Mouse (Mus musculus): Measurements from ENCODE around the gene Ttc28. TPM values are rescaled to one million over a fixed set of nuclear protein-coding genes. Genes with fewer than 3 reads are reported as not detected.
"Not testable (repeated sequence)": the region's sequence is repeated elsewhere in the genome, so short reads cannot be mapped to it uniquely, and the experiment has no call there.

Ttc28 gene
- total RNA-seq, 2 experiments from 2014 or later = 0.51 to 2.5 TPM

DNA sequence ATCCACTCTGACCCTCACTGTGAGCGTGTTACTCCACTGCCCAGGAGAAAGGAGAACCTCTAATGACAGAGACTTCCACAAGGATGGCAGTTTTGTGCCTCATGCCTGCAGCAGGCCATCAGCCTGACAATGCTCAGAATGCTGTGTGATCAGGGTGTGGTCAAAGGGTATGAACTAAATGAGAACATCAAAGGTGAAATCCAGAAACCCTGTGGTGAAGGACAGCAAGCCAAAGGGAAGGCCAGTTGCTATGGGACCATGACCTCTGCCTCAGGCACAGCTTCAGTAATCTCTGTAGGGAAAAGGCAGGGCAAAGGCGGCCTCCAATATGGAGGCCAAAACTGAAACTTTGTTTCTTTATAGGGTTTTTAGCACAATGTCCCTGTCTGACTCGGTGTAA, 372.5 kb downstream of the Ttc28 start:
- no peak for ATAC-seq (replicated peaks; ENCODE audit: low FRiP score, poor library complexity, severe bottlenecking)

DNA sequence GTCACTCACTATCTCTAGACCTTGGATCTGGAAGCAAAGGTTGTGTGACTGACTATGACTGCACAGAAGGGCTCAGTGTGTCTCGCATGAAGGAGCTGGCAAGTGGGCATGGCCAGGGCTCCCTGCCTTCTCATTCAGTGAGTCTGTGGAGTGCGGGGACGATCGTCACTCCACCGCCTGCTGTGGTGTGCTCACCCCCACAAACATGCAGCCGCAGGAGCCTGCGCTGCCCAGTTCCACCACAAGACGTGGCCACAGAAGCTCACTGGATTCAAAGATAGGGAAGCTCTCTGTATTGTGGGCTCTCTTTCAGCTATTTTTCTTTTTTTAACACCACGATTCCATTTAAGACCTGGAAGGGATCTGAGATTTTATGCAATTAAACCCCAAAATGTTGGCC, 374.8 kb downstream of the Ttc28 start:
- ATAC-seq (replicated peaks; ENCODE audit: low FRiP score, poor library complexity, severe bottlenecking) = no peak

- ATAC-seq (replicated peaks; ENCODE audit: low FRiP score, poor library complexity, severe bottlenecking) = no peak
These were observed 375.2 kb downstream of the Ttc28 start for GRCm38 (mm10) chr5:111254781-111255180.

- no peak for ATAC-seq (replicated peaks; ENCODE audit: low FRiP score, poor library complexity, severe bottlenecking)
These were observed 376.6 kb downstream of the Ttc28 start for GRCm38 (mm10) chr5:111256181-111256580.

DNA sequence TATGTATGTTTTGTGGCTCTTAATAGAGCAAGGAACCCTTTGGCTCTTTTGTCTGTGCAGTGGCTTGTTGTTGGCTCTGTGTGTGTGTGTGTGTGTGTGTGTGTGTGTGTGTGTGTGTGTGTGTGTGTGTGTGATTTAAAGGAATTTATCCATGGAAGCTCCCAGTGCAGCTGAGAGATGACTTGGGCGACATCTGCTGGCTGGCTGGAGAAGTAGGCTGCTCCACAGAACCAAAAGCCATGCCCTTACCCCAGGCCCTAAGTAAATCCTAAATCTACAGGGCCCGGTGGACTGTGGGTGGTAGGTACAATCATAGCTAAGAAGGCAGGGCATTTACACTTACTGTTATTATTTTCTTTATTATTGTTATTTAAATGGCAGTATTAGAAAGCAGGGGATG, 377.5 kb downstream of the Ttc28 start:
- no peak for ATAC-seq (replicated peaks; ENCODE audit: low FRiP score, poor library complexity, severe bottlenecking)

GRCm38 (mm10) chr5:111261162-111261561, 381.6 kb downstream of the Ttc28 start:
- ATAC-seq (replicated peaks; ENCODE audit: low FRiP score, poor library complexity, severe bottlenecking) = not testable (repeated sequence)

DNA sequence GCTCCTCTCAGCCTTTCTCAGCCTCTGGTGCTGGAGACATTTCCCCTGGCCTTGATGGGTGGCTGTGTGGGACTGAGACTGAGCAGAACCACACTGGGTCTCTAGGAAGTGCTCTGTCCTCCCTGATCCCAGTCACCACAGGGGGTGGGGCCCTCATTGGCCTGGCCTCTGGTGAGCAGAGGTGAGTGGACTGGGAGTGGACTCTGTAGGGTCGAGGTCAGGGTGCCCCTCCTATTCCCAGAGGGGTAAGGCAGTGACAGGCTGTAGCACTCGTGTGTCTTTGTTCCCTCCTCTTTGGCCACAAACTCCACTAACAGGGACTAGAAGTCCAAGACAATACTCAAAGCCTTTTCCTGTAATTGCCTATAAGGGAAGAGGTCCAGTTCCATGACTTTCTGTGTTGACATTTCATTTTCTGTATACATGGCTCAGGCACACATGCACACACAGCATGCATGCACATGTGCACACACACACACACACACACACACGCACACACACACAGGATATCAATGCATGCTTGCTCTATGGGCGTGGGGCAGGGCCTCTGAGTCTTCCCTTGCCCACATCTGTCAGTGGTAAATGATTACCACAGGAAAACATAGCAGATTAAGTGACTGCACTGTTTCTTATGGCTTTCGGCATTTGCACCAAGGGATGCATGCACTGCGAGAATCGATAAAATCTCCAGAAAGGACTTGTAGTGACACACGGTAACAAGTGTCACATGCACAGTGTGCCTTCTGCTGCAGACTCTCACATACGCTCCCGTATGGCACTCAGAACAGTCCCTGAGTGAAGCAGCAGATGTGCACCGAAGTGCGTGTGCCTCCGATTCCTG, 382.4 kb downstream of the Ttc28 start:
- ATAC-seq (replicated peaks; ENCODE audit: low FRiP score, poor library complexity, severe bottlenecking) = no peak

- no peak for ATAC-seq (replicated peaks; ENCODE audit: low FRiP score, poor library complexity, severe bottlenecking)
These were observed 383.1 kb downstream of the Ttc28 start for GRCm38 (mm10) chr5:111262574-111263239.

DNA sequence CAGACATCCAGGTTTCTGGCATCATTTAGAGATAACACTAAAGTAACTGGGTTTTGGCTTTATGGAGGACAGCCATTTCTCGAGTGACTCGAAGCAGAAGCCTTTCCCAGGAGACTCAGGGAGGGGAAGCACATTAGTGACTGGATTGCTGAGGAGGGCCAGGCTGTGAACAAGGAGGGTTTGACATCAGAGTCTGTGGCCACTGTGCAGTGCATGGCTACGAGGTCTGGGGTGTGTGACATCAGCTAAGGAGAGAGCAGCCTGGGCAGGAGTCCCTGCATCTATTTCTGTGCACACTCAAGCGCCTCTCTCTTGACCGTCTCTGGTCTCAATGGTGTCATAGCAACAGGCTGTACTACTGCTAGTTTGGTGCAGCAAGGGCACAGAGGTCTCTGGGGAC, 383.8 kb downstream of the Ttc28 start:
- ATAC-seq (replicated peaks; ENCODE audit: low FRiP score, poor library complexity, severe bottlenecking) = no peak

GRCm38 (mm10) chr5:111264488-111264887, 384.9 kb downstream of the Ttc28 start:
- ATAC-seq (replicated peaks; ENCODE audit: low FRiP score, poor library complexity, severe bottlenecking) = no peak

DNA sequence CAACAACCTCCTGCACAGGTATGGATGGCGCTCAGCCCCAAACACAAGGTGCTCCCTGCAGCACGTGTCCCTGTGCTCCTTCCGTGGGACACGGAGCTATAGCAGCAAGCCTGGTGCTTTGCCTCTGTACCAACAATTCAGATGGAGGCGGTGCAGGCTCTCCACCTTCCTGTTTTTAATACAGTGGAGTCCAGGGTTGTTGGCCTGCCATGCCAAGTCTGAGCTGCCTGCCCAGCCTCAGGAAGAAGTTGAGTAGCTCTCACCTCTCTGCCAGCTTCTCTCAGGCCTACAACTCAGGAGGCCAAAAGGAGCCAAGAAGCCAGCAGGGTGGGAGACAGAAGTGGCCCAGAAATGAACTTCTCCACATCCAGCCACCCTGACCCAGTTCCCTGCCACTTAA, 387.1 kb downstream of the Ttc28 start:
- ATAC-seq (replicated peaks; ENCODE audit: low FRiP score, poor library complexity, severe bottlenecking) = no peak

DNA sequence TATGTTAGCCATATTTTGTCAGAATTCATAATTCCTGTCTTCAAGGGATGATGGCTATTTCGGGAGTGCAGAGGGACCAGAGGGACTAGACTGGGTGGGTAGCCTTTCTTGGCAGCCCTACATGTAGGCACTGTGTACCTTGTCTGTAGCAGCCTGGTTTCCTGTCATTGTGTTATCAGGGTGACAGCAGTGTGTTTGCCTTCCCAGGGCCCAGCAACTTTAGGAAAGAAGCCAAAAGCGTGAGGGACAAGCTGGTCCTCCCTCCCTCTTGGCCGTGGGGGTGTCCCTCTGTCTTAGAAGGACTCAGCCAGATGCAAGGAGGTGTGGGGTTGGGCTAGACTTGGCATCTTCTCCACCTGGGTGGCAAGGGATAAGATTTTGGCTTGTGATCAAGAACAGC, 387.5 kb downstream of the Ttc28 start:
- no peak for ATAC-seq (replicated peaks; ENCODE audit: low FRiP score, poor library complexity, severe bottlenecking)

GRCm38 (mm10) chr5:111268852-111269251, 389.2 kb downstream of the Ttc28 start:
- no peak for ATAC-seq (replicated peaks; ENCODE audit: low FRiP score, poor library complexity, severe bottlenecking)

GRCm38 (mm10) chr5:111269613-111270205, 390.1 kb downstream of the Ttc28 start:
- ATAC-seq (replicated peaks; ENCODE audit: low FRiP score, poor library complexity, severe bottlenecking) = peak; percentile 61

- no peak for ATAC-seq (replicated peaks; ENCODE audit: low FRiP score, poor library complexity, severe bottlenecking)
These were observed 390.8 kb downstream of the Ttc28 start for GRCm38 (mm10) chr5:111270246-111271002.

DNA sequence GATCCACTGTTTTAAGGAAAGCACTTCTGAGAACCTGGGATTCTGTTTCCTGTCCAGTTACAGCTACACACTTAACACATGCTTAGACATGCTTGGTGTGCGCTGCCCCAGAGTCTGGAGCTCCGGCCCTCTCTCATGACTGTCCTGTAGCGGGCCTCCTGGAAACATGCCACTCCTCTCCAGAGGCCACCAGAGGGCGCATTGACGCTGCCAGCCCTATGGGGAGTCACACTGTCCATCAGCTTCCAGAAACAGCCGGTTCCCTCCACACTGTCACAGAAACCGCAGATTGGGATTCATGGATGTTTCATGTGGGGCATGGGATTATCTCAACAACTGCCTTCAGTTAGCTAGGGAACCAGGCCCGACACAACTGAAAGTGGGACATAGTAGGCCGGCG, 394.0 kb downstream of the Ttc28 start:
- ATAC-seq (replicated peaks; ENCODE audit: low FRiP score, poor library complexity, severe bottlenecking) = peak; percentile 62; the same call in 1 of the 2 replicates

DNA sequence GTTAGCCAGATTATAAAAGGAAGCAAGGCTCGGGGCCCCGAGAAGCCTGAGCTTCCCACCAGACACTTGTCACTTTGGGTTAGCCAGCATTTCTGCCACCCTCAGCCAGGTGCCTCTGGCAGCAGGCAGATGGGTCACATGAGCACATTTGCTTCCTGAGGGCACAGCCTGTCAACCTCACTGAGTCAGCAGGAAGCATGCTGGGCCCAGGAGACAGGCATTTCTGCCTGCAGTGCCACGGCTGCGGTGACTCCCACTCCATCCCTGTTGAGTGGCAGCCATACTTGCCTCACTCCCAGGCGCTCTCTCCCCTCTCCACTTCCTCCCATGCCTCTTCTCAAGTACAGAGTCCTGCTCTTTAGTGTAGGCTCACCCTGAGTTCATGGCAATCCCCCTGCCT, 395.3 kb downstream of the Ttc28 start:
- ATAC-seq (replicated peaks; ENCODE audit: low FRiP score, poor library complexity, severe bottlenecking) = no peak

- no peak for ATAC-seq (replicated peaks; ENCODE audit: low FRiP score, poor library complexity, severe bottlenecking)
These were observed 405.0 kb downstream of the Ttc28 start for GRCm38 (mm10) chr5:111284420-111285175.

DNA sequence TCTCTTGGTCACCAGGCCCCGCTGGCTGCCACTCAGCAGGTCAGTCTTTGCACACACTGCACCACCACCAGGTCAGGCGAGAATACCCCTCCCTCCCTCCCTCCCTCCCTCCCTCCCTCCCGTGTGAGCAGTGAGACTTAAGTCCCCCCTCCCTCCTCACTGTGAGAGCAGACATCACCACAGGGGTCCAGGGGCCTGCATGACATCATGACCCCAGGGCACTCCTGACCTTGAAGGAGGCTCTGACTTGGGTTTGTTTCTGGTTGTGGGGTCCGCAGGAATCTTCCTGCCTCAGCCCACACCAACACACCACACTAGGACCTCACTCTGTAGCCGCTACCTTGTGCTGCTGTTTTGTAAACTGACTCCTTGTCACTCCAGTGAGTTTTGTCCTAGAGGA, 408.0 kb downstream of the Ttc28 start:
- no peak for ATAC-seq (replicated peaks; ENCODE audit: low FRiP score, poor library complexity, severe bottlenecking)

- ATAC-seq (replicated peaks; ENCODE audit: low FRiP score, poor library complexity, severe bottlenecking) = no peak
These were observed 408.9 kb downstream of the Ttc28 start for GRCm38 (mm10) chr5:111288486-111288885.

Data from erythroblast, adult 5-6 weeks (primary cell).